Mouse (Mus musculus): ENCODE measurements around the gene Rhbdf2.

Rhbdf2 gene

GRCm38 (mm10) chr11:116554171-116554878, 72.5 kb downstream of the Rhbdf2 start:
- DNase-seq (ENCODE audit: low read depth, low spot score) = peak; percentile 64

DNA sequence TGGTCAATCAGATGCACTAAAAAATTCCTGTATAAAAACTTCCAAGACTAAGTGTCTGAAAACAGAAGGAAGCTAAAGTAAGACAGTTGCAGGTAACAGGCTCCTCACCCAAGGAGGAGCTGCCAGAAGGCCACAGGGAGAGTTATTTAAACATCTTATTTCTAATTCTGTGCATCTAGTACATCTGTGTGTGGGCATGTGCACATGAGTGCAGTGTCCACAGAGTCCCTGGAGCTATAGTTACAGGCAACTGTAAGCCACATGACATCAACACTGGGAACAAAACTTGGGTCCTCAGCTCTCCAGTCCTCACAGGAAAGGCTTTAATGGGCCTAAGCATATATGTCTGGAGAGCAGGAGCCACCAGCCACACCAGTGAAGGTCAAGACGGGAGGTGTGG, 74.6 kb downstream of the Rhbdf2 start:
- DNase-seq (ENCODE audit: low read depth, low spot score) = no peak

DNA sequence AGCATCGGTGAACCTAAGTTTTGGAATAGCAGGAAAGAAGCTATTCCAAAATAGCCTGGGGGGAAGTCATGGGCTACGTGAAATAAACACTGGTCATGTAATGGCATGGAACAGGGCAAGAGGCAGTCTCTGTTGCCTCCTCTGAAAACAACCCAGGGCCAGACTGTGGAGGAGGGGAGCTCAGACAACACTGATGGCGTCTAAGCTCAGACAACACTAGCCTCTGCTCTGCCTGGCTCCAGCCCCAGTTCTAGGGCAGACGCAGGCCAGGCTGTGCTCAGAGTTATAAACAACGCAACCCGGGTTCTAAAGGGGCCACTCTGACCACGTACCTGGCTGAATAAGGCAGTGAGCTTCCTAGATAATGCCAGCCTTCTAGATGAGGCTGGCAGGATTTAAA, 76.1 kb downstream of the Rhbdf2 start:
- DNase-seq (ENCODE audit: low read depth, low spot score) = no peak

GRCm38 (mm10) chr11:116549273-116550038, 77.4 kb downstream of the Rhbdf2 start:
- no peak for DNase-seq (ENCODE audit: low read depth, low spot score)

- no peak for DNase-seq (ENCODE audit: low read depth, low spot score)
Observed at GRCm38 (mm10) chr11:116548780-116549179, 78.0 kb downstream of the Rhbdf2 start.

All from 3T3-L1 (cell line).